Mouse (Mus musculus) heart, postnatal 0 days (tissue): ENCODE results near the gene Zfpm1.

Experiments
- CTCF ChIP-seq: IDR thresholded peaks from 2 replicates; pipeline ENCODE4 v1.5.1; 2016; ENCODE audit warnings: antibody characterized with exemption, control low read depth, low read depth
- EP300 ChIP-seq: IDR thresholded peaks from 2 replicates; pipeline ENCODE4 v1.6.1; 2016; ENCODE audit warnings: antibody characterized with exemption, low read depth

GRCm38 (mm10) chr8:122316402-122316801 lies 34.5 kb downstream of the Zfpm1 start:
- TF ChIP-seq CTCF, result no peak
- TF ChIP-seq EP300, result no peak
